Mouse (Mus musculus) heart, embryonic 11.5 days (tissue): ENCODE measurements around the gene Cebpe. TPM values are rescaled to one million over a fixed set of nuclear protein-coding genes. Genes with fewer than 3 reads are reported as not detected.

Experiments
- ATAC-seq: fragments of 200-750 bp; cut with Nextera tagmentation; replicated peaks from 2 replicates; pipeline ENCODE4 v1.8.0; 2017; ENCODE audit warnings: moderate library complexity; ENCODE audit not compliant: insufficient number of reproducible peaks, low FRiP score, low TSS enrichment
- H3K27ac ChIP-seq: fragments of 300-500 bp; sonication (generic); 2 replicates; pipeline ENCODE4 v1.5.1; 2014; ENCODE audit warnings: mild to moderate bottlenecking, low read depth, low read length
- H3K27me3 ChIP-seq: fragments of 300-500 bp; sonication (generic); 2 replicates; pipeline ENCODE4 v1.6.1; 2014; ENCODE audit warnings: mild to moderate bottlenecking, low read length, mixed read lengths; ENCODE audit not compliant: control insufficient read depth, insufficient read depth
- H3K36me3 ChIP-seq: fragments of 300-500 bp; sonication (generic); 2 replicates; pipeline ENCODE4 v1.6.1; 2014; ENCODE audit warnings: mild to moderate bottlenecking, low read length, moderate library complexity, mixed read lengths; ENCODE audit not compliant: control insufficient read depth, insufficient read depth
- H3K4me1 ChIP-seq: fragments of 300-500 bp; sonication (generic); 2 replicates; pipeline ENCODE4 v1.6.1; 2014; ENCODE audit warnings: low read length; ENCODE audit not compliant: control insufficient read depth, insufficient read depth
- H3K4me2 ChIP-seq: fragments of 300-500 bp; sonication (generic); 2 replicates; pipeline ENCODE4 v1.6.1; 2014; ENCODE audit warnings: mild to moderate bottlenecking, moderate library complexity
- H3K4me3 ChIP-seq: fragments of 300-500 bp; sonication (generic); 2 replicates; pipeline ENCODE4 v1.5.1; 2014; ENCODE audit warnings: low read depth, low read length
- H3K9ac ChIP-seq: fragments of 300-500 bp; sonication (generic); 2 replicates; pipeline ENCODE4 v1.6.1; 2014; ENCODE audit warnings: mild to moderate bottlenecking, low read depth, low read length, moderate library complexity
- H3K9me3 ChIP-seq: fragments of 300-500 bp; sonication (generic); replicated peaks from 2 replicates; pipeline ENCODE4 v1.6.1; 2016; ENCODE audit warnings: low read length; ENCODE audit not compliant: control insufficient read depth
- WGBS: fragments of 180-500 bp; shearing (Covaris S2); extraction: QIAGEN DNeasy Blood & Tissue Kit; methylation state at CpG from one replicate; pipeline ENCODE4 v1.1.7; 2014; ENCODE audit not compliant: insufficient replicate concordance; 5-methylcytosine and 5-hydroxymethylcytosine counted together
- polyA plus RNA-seq: library from polyadenylated mRNA; unstranded; fragments of >200 nt; fragmentation: Nextera tagmentation; extraction: Ambion mirVana; gene quantifications from 2 replicates; pipeline ENCODE4 v1.2.1, GENCODE M21; 2014

Gene Cebpe
- polyA plus RNA-seq, 1 experiment from 2014 or later: not detected

DNA sequence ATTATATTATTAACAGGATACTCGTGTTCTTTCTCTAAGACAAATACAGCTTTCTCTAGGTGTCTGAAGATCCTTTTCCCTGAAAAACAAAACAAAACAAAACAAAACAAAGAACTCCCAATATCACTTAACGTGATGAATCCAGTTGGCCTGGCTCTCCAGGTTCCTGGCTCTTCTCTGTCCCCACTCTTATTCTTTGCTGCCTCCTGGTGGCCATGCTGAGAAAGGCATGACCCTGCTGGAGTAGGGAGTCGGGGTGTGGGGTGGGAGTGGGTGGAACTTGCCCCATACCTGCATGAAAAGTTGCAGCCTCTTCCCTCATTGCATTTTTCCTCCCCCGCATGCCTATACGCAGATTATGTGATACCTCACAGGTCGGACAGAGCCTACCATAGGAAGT, 10.7 kb downstream of the Cebpe start:
- Histone ChIP-seq H3K4me2 (peak overlapping the region; percentile 11; the same call in 1 of the 2 replicates), H3K9me3 (no peaks in the 10 kb centered on the region), H3K9ac (no peak overlapping the region), H3K27ac (no peak overlapping the region), H3K27me3 (peaks cover 3% of the 10 kb centered on the region; the same call in 1 of the 2 replicates), H3K36me3 (no peaks in the 10 kb centered on the region), H3K4me3 (no peak overlapping the region), H3K4me1 (peaks cover 15% of the 10 kb centered on the region)
- no peak for ATAC-seq
- WGBS: 8% methylated on average over 6 of the region's 6 CpGs

DNA sequence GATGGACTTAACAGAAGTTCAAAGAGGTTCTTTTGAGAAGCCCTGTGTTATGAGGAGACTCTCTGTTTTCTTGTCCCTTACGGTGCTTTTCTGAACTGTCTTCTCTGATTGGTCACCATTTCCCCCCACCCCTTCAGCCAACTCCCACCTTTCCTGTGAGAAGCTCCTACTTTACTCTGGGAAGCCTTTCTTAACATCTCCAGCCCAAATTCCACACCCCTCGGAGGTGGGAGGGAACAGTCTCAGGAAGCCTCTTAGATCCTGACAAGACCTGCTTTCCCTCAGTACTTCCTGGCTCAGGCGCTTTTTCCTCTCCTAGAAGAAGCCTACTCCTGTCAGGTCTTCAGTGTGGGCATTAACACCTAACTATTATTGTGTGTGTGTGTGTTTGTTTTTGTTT, 12.4 kb downstream of the Cebpe start:
- 37% methylated on average over 3 of the region's 3 CpGs for WGBS
- H3K4me2 ChIP-seq: no peak overlapping the region
- H3K27ac ChIP-seq: no peak overlapping the region
- no peak for ATAC-seq
- H3K9me3 ChIP-seq: no peaks in the 10 kb centered on the region
- H3K9ac ChIP-seq: no peak overlapping the region
- H3K4me1 ChIP-seq: peaks cover 5% of the 10 kb centered on the region; the same call in 1 of the 2 replicates
- H3K36me3 ChIP-seq: no peaks in the 10 kb centered on the region
- peaks cover 3% of the 10 kb centered on the region; the same call in 1 of the 2 replicates for H3K27me3 ChIP-seq
- H3K4me3 ChIP-seq: no peak overlapping the region

DNA sequence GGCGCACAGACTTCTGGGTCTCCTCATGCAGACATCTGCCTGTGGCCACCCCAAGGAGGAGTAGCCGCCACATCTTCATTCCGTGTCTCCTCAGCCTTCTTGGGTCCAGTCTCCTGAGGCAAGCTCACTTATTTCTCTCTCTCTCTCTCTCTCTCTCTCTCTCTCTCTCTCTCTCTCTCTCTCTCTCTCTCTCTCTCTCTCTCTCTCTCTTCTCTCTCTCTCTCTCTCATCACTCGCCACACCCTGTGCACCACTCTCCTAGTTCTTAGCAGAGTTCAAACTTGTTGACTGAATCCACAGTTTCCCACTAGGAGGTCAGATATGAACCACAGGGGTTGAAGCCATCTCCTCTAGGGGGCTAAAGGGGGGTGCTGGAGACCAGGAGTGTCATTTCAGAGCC, 13.2 kb downstream of the Cebpe start, which contains the start of gene Gm29776:
TSS of gene Gm29776 (minus strand) at position 101 of the 400 bp plus-strand sequence.
- no peak within 1 kb of the TSS for H3K4me2 ChIP-seq
- ATAC-seq: no peak
- no peaks in the 10 kb centered on the region for H3K36me3 ChIP-seq
- no peak within 1 kb of the TSS for H3K27ac ChIP-seq
- no peaks in the 10 kb centered on the region for H3K9me3 ChIP-seq
- H3K27me3 ChIP-seq: peaks cover 3% of the 10 kb centered on the region; the same call in 1 of the 2 replicates
- H3K4me1 ChIP-seq: peaks cover 5% of the 10 kb centered on the region; the same call in 1 of the 2 replicates
- H3K9ac ChIP-seq: no peak within 1 kb of the TSS
- 62% methylated on average over 4 of the region's 4 CpGs for WGBS
- H3K4me3 ChIP-seq: no peak within 1 kb of the TSS

DNA sequence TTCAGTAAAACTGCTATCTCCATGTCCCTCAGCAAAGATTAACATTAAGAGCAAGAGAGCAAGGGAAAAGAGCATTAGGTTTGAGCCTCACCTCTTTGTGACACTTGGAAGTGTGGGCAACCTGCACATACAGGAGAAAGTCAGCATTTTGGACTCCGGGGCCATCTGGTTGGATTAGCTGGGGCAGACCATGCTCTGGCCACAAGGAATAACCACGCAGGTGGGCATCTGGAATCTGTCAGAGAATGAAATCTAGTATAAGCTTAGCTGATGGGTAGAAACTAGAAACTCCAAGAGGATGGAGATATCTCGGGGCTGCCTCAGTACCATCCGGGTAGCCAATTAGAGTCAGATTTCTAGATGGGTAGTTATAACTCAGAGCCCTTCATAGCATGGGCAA, 15.2 kb downstream of the Cebpe start:
- H3K27ac ChIP-seq: no peak overlapping the region
- H3K4me2 ChIP-seq: no peak overlapping the region
- no peak overlapping the region for H3K9ac ChIP-seq
- no peaks in the 10 kb centered on the region for H3K9me3 ChIP-seq
- H3K4me3 ChIP-seq: no peak overlapping the region
- ATAC-seq: no peak
- H3K36me3 ChIP-seq: peaks cover 4% of the 10 kb centered on the region; the same call in 1 of the 2 replicates
- H3K4me1 ChIP-seq: peaks cover 5% of the 10 kb centered on the region; the same call in 1 of the 2 replicates
- no peaks in the 10 kb centered on the region for H3K27me3 ChIP-seq
- WGBS: 77% methylated on average over 4 of the region's 4 CpGs

DNA sequence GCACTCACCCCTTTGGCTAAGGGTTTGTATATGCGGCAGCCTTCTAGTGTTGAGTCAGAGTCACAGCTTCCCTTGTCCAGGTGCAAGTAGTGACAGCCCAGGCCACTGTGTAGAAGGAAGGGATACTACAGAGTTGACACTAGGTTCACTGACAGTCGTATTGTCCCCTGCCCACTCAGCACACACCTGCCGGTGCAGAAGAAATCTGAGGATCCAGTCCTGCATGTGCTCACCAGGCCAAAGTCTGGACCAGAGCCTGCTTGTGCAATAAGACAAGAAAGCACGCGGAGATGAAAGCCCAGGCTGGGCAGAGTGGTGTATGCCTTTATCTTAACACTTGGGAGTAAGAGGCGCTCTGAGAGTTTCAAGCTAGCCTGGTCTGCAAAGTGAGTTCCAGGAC, 16.9 kb downstream of the Cebpe start:
- H3K4me2 ChIP-seq: no peak overlapping the region
- H3K9me3 ChIP-seq: no peaks in the 10 kb centered on the region
- no peaks in the 10 kb centered on the region for H3K27me3 ChIP-seq
- H3K27ac ChIP-seq: no peak overlapping the region
- ATAC-seq: no peak
- 58% methylated on average over 6 of the region's 6 CpGs for WGBS
- no peak overlapping the region for H3K4me3 ChIP-seq
- no peak overlapping the region for H3K9ac ChIP-seq
- H3K36me3 ChIP-seq: peaks cover 8% of the 10 kb centered on the region; the same call in 1 of the 2 replicates
- H3K4me1 ChIP-seq: no peaks in the 10 kb centered on the region

DNA sequence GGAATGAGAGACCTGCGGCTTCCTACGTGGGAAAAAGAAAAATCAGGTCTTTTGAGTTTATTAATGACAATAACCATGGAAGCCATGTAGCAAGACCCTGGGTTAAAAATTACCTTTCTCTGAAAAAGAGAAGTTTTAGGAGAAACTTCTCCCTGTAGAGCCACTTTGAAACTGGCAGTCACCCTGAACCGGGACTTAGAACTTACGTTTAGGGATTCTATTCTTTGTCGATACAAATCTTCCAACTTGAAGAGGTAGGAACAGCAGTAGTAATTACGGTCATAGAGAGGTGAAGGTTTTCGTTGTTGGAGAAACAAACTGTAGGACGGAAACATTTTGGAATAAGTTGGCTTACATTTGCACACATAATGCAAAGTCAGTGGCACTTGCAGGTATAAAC, 24.7 kb downstream of the Cebpe start:
- no peak for ATAC-seq
- Histone ChIP-seq H3K4me2 (peak overlapping the region; percentile 76), H3K9me3 (no peaks in the 10 kb centered on the region), H3K9ac (peak overlapping the region; percentile 99), H3K4me1 (peaks cover 17% of the 10 kb centered on the region), H3K27me3 (no peaks in the 10 kb centered on the region), H3K27ac (peak overlapping the region; percentile 98), H3K4me3 (peak overlapping the region; percentile 89), H3K36me3 (peaks cover 6% of the 10 kb centered on the region; the same call in 1 of the 2 replicates)
- WGBS: 6% methylated on average over 8 of the region's 8 CpGs

DNA sequence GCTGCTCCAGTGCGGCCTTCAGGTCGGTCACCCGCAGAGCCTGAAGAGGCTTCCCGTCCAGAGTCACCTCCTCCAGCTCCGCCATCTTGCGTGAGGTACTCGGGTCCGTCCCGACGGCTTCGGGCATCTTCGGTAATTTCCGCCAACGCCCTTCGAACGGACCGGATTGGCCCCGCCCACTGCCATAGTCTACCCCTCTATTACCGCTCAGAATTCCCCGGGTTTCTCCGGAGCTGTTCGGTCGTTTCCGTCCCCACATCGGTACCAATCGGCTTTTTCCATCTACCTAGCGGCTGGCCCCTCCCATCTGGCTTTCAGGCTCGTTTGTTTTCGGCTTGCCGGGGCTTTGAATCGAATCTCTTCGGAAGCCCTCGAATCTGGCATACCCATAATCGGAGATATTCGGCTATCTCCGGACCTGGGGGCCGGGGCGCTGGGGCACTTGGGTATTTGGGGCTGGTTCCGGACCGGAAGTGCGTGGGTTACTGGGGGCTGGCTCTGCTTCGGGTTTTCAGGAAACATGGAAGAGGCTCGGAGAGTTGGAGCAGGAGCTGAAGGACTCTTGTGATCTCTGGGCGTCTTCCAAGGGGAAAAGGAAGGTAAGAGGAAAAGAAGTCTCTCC, 25.3 kb downstream of the Cebpe start, which contains the start of gene Acin1:
TSS of gene Acin1 (minus strand) at position 410 of the 622 bp plus-strand sequence.
- H3K4me2 ChIP-seq: peak within 1 kb of the TSS; percentile 89
- H3K36me3 ChIP-seq: peaks cover 6% of the 10 kb centered on the region; the same call in 1 of the 2 replicates
- no peaks in the 10 kb centered on the region for H3K9me3 ChIP-seq
- peak within 1 kb of the TSS; percentile 98 for H3K27ac ChIP-seq
- peak within 1 kb of the TSS; percentile 89 for H3K4me3 ChIP-seq
- peak within 1 kb of the TSS; percentile 99 for H3K9ac ChIP-seq
- H3K4me1 ChIP-seq: peaks cover 17% of the 10 kb centered on the region
- ATAC-seq: peak; percentile 96
- H3K27me3 ChIP-seq: no peaks in the 10 kb centered on the region
- under 1% methylated on average over 44 of the region's 44 CpGs for WGBS

DNA sequence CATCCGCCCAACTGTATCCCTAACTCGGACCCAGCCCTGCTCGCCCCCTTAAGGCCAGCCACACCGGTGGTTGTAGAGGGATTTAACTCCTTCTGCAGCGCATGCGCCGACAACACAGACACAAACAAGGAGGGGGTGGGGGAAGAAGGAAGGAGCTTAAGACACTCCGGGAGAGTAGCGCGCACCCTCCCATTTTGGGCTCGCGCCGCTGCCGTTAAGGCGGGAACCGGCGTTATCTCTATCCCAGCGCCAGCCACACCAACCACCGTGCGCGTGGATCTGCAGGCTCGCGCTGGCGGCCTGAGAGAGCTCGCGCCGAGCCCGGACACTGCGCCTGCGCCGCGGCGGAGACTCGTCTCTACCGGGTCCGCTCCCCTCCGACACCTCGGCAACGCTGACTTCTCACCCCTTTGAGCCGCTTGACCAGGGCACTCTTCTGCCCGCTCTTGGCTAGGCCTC, 25.9 kb downstream of the Cebpe start, which contains the start of gene 1700123O20Rik:
TSS of gene 1700123O20Rik (plus strand) at position 154 of the 459 bp plus-strand sequence.
- Histone ChIP-seq H3K36me3 (peaks cover 6% of the 10 kb centered on the region; the same call in 1 of the 2 replicates), H3K4me2 (peak within 1 kb of the TSS; percentile 89), H3K4me3 (peak within 1 kb of the TSS; percentile 89), H3K4me1 (peaks cover 17% of the 10 kb centered on the region), H3K9me3 (no peaks in the 10 kb centered on the region), H3K27ac (peak within 1 kb of the TSS; percentile 98), H3K9ac (peak within 1 kb of the TSS; percentile 99), H3K27me3 (no peaks in the 10 kb centered on the region)
- WGBS: under 1% methylated on average over 41 of the region's 41 CpGs
- ATAC-seq: peak; percentile 86
